12 mouse cellular contexts compared by ENCODE assay signal in the genomic region with DNA sequence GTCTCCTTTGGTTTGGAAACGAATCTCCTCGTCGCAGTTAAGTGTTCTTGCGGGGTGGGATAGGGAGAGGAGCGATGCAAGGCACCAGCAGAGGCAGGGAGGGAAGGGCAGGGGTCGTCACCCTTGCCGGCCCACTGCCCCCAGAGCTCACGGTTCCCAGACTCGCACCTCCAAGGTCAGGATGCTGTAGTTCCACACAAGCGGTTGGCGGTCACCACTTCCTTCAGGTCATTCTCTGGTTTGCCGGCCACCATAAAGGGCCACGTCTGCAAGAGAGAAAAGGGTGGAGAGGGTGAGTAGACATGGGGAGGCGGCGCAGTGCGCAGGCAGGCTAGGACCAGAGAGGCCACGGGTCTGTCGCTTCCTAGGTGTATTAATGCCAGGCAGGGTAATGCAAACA. TPM values are rescaled to one million over a fixed set of nuclear protein-coding genes. Genes with fewer than 3 reads are reported as not detected.
DNase-seq lines count a peak whose midpoint lies in the region; ATAC-seq and TF ChIP-seq lines count a peak whose summit lies in the region.
"Had no signal": no experiment of that assay in that cellular context is flagged by ENCODE, and none has a peak within 500 bp of the region (broad histone marks: within the 10 kb centered on the region; RNA-seq: fewer than 3 reads in every experiment).

No protein-coding gene starts in this region.

- no peak for ATAC-seq in forebrain, embryonic 13.5 days
- ATAC-seq in midbrain, embryonic 13.5 days: peak; percentile 22; the same call in 1 of the 2 replicates
- ATAC-seq in midbrain, embryonic 15.5 days (replicated peaks): no peak
- ATAC-seq in stomach, embryonic 15.5 days (ENCODE audit: insufficient read depth, low FRiP score, low read depth): no peak; the same call in 1 of the 2 replicates

- H3K9me3 ChIP-seq in forebrain, embryonic 10.5 days: no peaks in the 10 kb centered on the region
- no peaks in the 10 kb centered on the region for H3K9me3 ChIP-seq in forebrain, embryonic 13.5 days (replicated peaks)
- no peaks in the 10 kb centered on the region for H3K9me3 ChIP-seq in midbrain, embryonic 13.5 days
- no peaks in the 10 kb centered on the region for H3K9me3 ChIP-seq in midbrain, embryonic 15.5 days
- H3K9me3 ChIP-seq in limb, embryonic 10.5 days (replicated peaks): no peaks in the 10 kb centered on the region
- no peaks in the 10 kb centered on the region for H3K9me3 ChIP-seq in stomach, embryonic 15.5 days
- H3K9me3 ChIP-seq: forebrain, embryonic 12.5 days; hindbrain, embryonic 15.5 days; limb, embryonic 13.5 days had no signal

- peaks cover 99% of the 10 kb centered on the region for H3K27me3 ChIP-seq in forebrain, embryonic 10.5 days (ENCODE audit: poor library complexity, severe bottlenecking)
- peaks cover 94% of the 10 kb centered on the region for H3K27me3 ChIP-seq in forebrain, embryonic 13.5 days
- H3K27me3 ChIP-seq in midbrain, embryonic 13.5 days: peaks cover 93% of the 10 kb centered on the region
- peaks cover 76% of the 10 kb centered on the region for H3K27me3 ChIP-seq in midbrain, embryonic 15.5 days (replicated peaks)
- peaks cover 96% of the 10 kb centered on the region for H3K27me3 ChIP-seq in limb, embryonic 10.5 days (ENCODE audit: low read depth, poor library complexity, severe bottlenecking)
- 0 out of 2 replicates have a peak, but pooled peaks cover 7% of the 10 kb centered on the region for H3K27me3 ChIP-seq in stomach, embryonic 15.5 days (replicated peaks)

- no peak overlapping the region for H3K27ac ChIP-seq in forebrain, embryonic 10.5 days
- H3K27ac ChIP-seq in forebrain, embryonic 13.5 days: no peak overlapping the region
- H3K27ac ChIP-seq in midbrain, embryonic 13.5 days: no peak overlapping the region
- no peak overlapping the region for H3K27ac ChIP-seq in midbrain, embryonic 15.5 days
- H3K27ac ChIP-seq in limb, embryonic 10.5 days: no peak overlapping the region
- H3K27ac ChIP-seq in stomach, embryonic 15.5 days: peak overlapping the region; percentile 81
- no peak overlapping the region for H3K27ac ChIP-seq in layer of hippocampus, adult 2 months
- H3K27ac ChIP-seq: forebrain, embryonic 12.5 days; hindbrain, embryonic 15.5 days; limb, embryonic 13.5 days had no signal

- TF ChIP-seq CTCF in layer of hippocampus, adult 2 months (conservative IDR thresholded peaks at IDR 0.05): no peak

- H3K4me3 ChIP-seq in forebrain, embryonic 10.5 days: no peak overlapping the region
- no peak overlapping the region for H3K4me3 ChIP-seq in forebrain, embryonic 13.5 days
- no peak overlapping the region for H3K4me3 ChIP-seq in midbrain, embryonic 13.5 days (replicated peaks)
- H3K4me3 ChIP-seq in midbrain, embryonic 15.5 days: no peak overlapping the region
- peak overlapping the region; percentile 17; the same call in 1 of the 2 replicates for H3K4me3 ChIP-seq in limb, embryonic 10.5 days
- H3K4me3 ChIP-seq in stomach, embryonic 15.5 days (replicated peaks): peak overlapping the region; percentile 60
- H3K4me3 ChIP-seq in layer of hippocampus, adult 2 months: no peak overlapping the region
- H3K4me3 ChIP-seq: forebrain, embryonic 12.5 days; hindbrain, embryonic 15.5 days; limb, embryonic 13.5 days had no signal

- peaks cover 32% of the 10 kb centered on the region for H3K4me1 ChIP-seq in forebrain, embryonic 10.5 days
- H3K4me1 ChIP-seq in forebrain, embryonic 13.5 days: peaks cover 6% of the 10 kb centered on the region; the same call in 1 of the 2 replicates
- peaks cover 12% of the 10 kb centered on the region; the same call in 1 of the 2 replicates for H3K4me1 ChIP-seq in midbrain, embryonic 13.5 days (replicated peaks)
- H3K4me1 ChIP-seq in midbrain, embryonic 15.5 days: peaks cover 5% of the 10 kb centered on the region
- peaks cover 42% of the 10 kb centered on the region for H3K4me1 ChIP-seq in limb, embryonic 10.5 days
- H3K4me1 ChIP-seq in stomach, embryonic 15.5 days: peaks cover 5% of the 10 kb centered on the region; the same call in 1 of the 2 replicates

- no peak overlapping the region for H3K9ac ChIP-seq in forebrain, embryonic 13.5 days
- no peak overlapping the region for H3K9ac ChIP-seq in midbrain, embryonic 13.5 days (replicated peaks)
- no peak overlapping the region for H3K9ac ChIP-seq in midbrain, embryonic 15.5 days
- H3K9ac ChIP-seq in stomach, embryonic 15.5 days: peak overlapping the region; percentile 14; the same call in 1 of the 2 replicates
- H3K9ac ChIP-seq: forebrain, embryonic 12.5 days; hindbrain, embryonic 15.5 days; limb, embryonic 13.5 days had no signal

- under 1% methylated on average over 18 of the region's 18 CpGs for WGBS in forebrain, embryonic 10.5 days
- under 1% methylated on average over 18 of the region's 18 CpGs for WGBS in forebrain, embryonic 13.5 days
- WGBS in midbrain, embryonic 13.5 days: 0% methylated on average over 18 of the region's 18 CpGs
- 1% methylated on average over 18 of the region's 18 CpGs for WGBS in midbrain, embryonic 15.5 days
- WGBS in limb, embryonic 10.5 days: 1% methylated on average over 18 of the region's 18 CpGs
- WGBS in stomach, embryonic 15.5 days: 2% methylated on average over 18 of the region's 18 CpGs

- no peaks in the 10 kb centered on the region for H3K36me3 ChIP-seq in forebrain, embryonic 10.5 days (replicated peaks)
- H3K36me3 ChIP-seq in forebrain, embryonic 13.5 days (ENCODE audit: poor library complexity, severe bottlenecking): no peaks in the 10 kb centered on the region
- H3K36me3 ChIP-seq in midbrain, embryonic 13.5 days: no peaks in the 10 kb centered on the region
- no peaks in the 10 kb centered on the region for H3K36me3 ChIP-seq in midbrain, embryonic 15.5 days (replicated peaks)
- no peaks in the 10 kb centered on the region for H3K36me3 ChIP-seq in limb, embryonic 10.5 days
- H3K36me3 ChIP-seq in stomach, embryonic 15.5 days: no peaks in the 10 kb centered on the region
- H3K36me3 ChIP-seq: forebrain, embryonic 12.5 days; hindbrain, embryonic 15.5 days; limb, embryonic 13.5 days had no signal

- intact Hi-C loops in left cerebral cortex, postnatal 36 days (cut with DNase I): loop anchor here (5.0 to 10.0 kb wide), 2 partner anchors 527 to 665 kb away; no protein-coding TSS in a partner anchor

- no peak overlapping the region for H3K4me2 ChIP-seq in forebrain, embryonic 13.5 days
- no peak overlapping the region for H3K4me2 ChIP-seq in midbrain, embryonic 13.5 days (replicated peaks)
- H3K4me2 ChIP-seq in midbrain, embryonic 15.5 days: no peak overlapping the region
- peak overlapping the region; percentile 32 for H3K4me2 ChIP-seq in stomach, embryonic 15.5 days
- H3K4me2 ChIP-seq: forebrain, embryonic 12.5 days; hindbrain, embryonic 15.5 days; limb, embryonic 13.5 days had no signal

- DNase-seq in forebrain, embryonic 10.5 days (ENCODE audit: extremely low spot score, low spot score): peak; percentile 46
- DNase-seq in limb, embryonic 10.5 days (ENCODE audit: low spot score): peak; percentile 59
- DNase-seq in left cerebral cortex, postnatal 36 days (ENCODE audit: low spot score in 2 of 2): no peak
- DNase-seq in layer of hippocampus, adult 2 months (ENCODE audit: low spot score in 2 of 2): no peak
- DNase-seq: adrenal gland, postnatal 14 days had no signal

RNA-seq across cellular contexts. Expression of gene Tcf21, which starts 2.4 kb away (rescaled TPM):
- not detected in 2 replicates for polyA plus RNA-seq in forebrain, embryonic 10.5 days (2016; fragmentation: Nextera tagmentation; extraction: Ambion mirVana)
- polyA plus RNA-seq in forebrain, embryonic 13.5 days (2015; fragmentation: Nextera tagmentation; extraction: Ambion mirVana): 0.25 and 0.37 TPM in 2 replicates
- 0.32 and 0.41 TPM in 2 replicates for polyA plus RNA-seq in midbrain, embryonic 13.5 days (2015; fragmentation: Nextera tagmentation; extraction: Ambion mirVana)
- 0.31 and 0.36 TPM in 2 replicates for polyA plus RNA-seq in midbrain, embryonic 15.5 days (2015; fragmentation: Nextera tagmentation; extraction: Ambion mirVana)
- polyA plus RNA-seq in limb, embryonic 10.5 days (2016; fragmentation: Nextera tagmentation; extraction: Ambion mirVana): 0.71 and 2.7 TPM in 2 replicates
- polyA plus RNA-seq in stomach, embryonic 15.5 days (2015; fragmentation: Nextera tagmentation; extraction: Ambion mirVana): 211 and 218 TPM in 2 replicates
- not detected for total RNA-seq in left cerebral cortex, postnatal 36 days (2021)
- total RNA-seq in layer of hippocampus, adult 2 months (2021): not detected
- polyA plus RNA-seq: forebrain, embryonic 12.5 days had no signal

Comparison
In these comparisons a context has a peak if more than half of its experiments do, and no peak if none do; other contexts are left out.
1. DNase-seq: peak in forebrain, embryonic 10.5 days (single experiment) and limb, embryonic 10.5 days (single experiment); none in left cerebral cortex, postnatal 36 days (0 of 2) and layer of hippocampus, adult 2 months (0 of 2).
2. H3K4me3 ChIP-seq: peak in limb, embryonic 10.5 days (single experiment) and stomach, embryonic 15.5 days (single experiment); none in forebrain, embryonic 10.5 days (single experiment), forebrain, embryonic 13.5 days (single experiment), midbrain, embryonic 13.5 days (single experiment), midbrain, embryonic 15.5 days (single experiment) and layer of hippocampus, adult 2 months (single experiment).
3. RNA of gene Tcf21, which starts 2.4 kb away (polyA plus RNA-seq): 211 to 218 TPM in stomach, embryonic 15.5 days; 0.71 to 2.7 TPM in limb, embryonic 10.5 days, 0.32 to 0.41 TPM in midbrain, embryonic 13.5 days, 0.31 to 0.36 TPM in midbrain, embryonic 15.5 days, 0.25 to 0.37 TPM in forebrain, embryonic 13.5 days and not detected in forebrain, embryonic 10.5 days; every median in the first group is over 10 times any median in the second.